Mouse (Mus musculus) heart, embryonic 13.5 days (tissue): ENCODE measurements at regions not wholly inside any gene's neighbourhood (a gene's known extent, or its start where the extent isn't known, plus 50 kb on each side); places are given as distances from the start of the nearest gene placed in this dataset.

Experiments used
- ATAC-seq: fragments of 200-750 bp; cut with Nextera tagmentation; 2 replicates; pipeline ENCODE4 v1.8.0; 2017; ENCODE audit warnings: moderate TSS enrichment; ENCODE audit not compliant: insufficient number of reproducible peaks, low FRiP score, low TSS enrichment; ENCODE audit errors: extremely low read depth
- H3K27ac ChIP-seq: fragments of 300-500 bp; sonication (generic); replicated peaks from 2 replicates; pipeline ENCODE4 v1.5.1; 2015; ENCODE audit warnings: moderate library complexity, mild to moderate bottlenecking, inconsistent platforms
- H3K27me3 ChIP-seq: fragments of 300-500 bp; sonication (generic); replicated peaks from 2 replicates; pipeline ENCODE4 v1.6.1; 2015; ENCODE audit warnings: mild to moderate bottlenecking, inconsistent platforms
- H3K36me3 ChIP-seq: fragments of 300-500 bp; sonication (generic); 2 replicates; pipeline ENCODE4 v1.6.1; 2015; ENCODE audit warnings: mild to moderate bottlenecking, inconsistent platforms
- H3K4me1 ChIP-seq: fragments of 300-500 bp; sonication (generic); 2 replicates; pipeline ENCODE4 v1.6.1; 2015; ENCODE audit warnings: inconsistent platforms
- H3K4me2 ChIP-seq: fragments of 300-500 bp; sonication (generic); 2 replicates; pipeline ENCODE4 v1.6.1; 2015; ENCODE audit warnings: inconsistent platforms, mild to moderate bottlenecking, moderate library complexity
- H3K4me3 ChIP-seq: fragments of 300-500 bp; sonication (generic); 2 replicates; pipeline ENCODE4 v1.5.1; 2015; ENCODE audit warnings: moderate library complexity, mild to moderate bottlenecking, inconsistent platforms
- H3K9ac ChIP-seq: fragments of 300-500 bp; sonication (generic); 2 replicates; pipeline ENCODE4 v1.6.1; 2015; ENCODE audit warnings: inconsistent platforms, mild to moderate bottlenecking, moderate library complexity
- H3K9me3 ChIP-seq: fragments of 300-500 bp; sonication (generic); 2 replicates; pipeline ENCODE4 v1.6.1; 2016; ENCODE audit warnings: inconsistent platforms
- WGBS: fragments of 180-500 bp; shearing (Covaris S2); methylation state at CpG from one replicate; pipeline ENCODE4 v1.1.7; 2015; ENCODE audit warnings: mixed read lengths; 5-methylcytosine and 5-hydroxymethylcytosine counted together

DNA sequence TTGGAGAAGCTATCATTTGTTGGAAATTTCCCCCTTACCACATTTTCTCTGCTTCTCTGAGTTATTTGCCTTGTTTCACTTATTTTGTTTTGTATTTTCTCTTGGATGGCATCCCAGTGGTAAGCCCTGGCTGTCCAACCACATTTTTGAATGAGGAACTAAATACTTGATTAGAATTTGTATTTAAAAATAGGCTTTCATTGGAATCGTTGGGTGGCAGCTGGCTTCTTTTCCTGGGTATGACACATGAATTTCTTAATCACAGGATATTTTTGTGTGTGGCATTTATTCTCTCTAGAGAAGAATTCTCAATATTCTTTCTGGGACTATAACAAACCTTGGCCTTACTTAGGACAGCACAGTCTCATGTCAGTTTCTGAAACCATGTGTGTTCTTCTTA is 286.5 kb downstream of the Gm11146 start:
- Histone ChIP-seq H3K27ac (no peak overlapping the region), H3K27me3 (no peaks in the 10 kb centered on the region), H3K36me3 (no peaks in the 10 kb centered on the region), H3K4me3 (no peak overlapping the region), H3K9ac (no peak overlapping the region), H3K4me1 (no peaks in the 10 kb centered on the region), H3K4me2 (no peak overlapping the region), H3K9me3 (no peaks in the 10 kb centered on the region)
- no peak for ATAC-seq
- 48% methylated on average over 1 of the region's 1 CpGs for WGBS

DNA sequence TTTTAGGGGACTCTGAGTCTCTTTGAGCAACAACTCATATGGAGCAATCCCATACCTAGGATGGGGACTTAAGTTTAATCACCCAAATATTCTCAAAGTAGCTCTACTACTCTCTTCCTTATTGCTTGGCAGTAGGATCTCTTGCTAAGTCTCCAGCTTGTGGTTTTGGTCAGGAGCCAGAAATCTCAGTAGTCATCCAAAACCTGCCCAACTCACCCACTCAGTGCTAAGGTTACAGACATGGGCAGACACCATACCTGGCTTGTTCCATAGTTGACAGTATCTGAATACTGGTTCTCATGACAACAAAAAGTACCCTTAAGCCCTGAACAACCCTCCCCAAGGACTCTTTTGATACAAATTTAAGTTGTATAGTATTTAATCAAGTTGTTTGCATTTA is 288.7 kb downstream of the Gm11146 start:
- no peak for ATAC-seq

DNA sequence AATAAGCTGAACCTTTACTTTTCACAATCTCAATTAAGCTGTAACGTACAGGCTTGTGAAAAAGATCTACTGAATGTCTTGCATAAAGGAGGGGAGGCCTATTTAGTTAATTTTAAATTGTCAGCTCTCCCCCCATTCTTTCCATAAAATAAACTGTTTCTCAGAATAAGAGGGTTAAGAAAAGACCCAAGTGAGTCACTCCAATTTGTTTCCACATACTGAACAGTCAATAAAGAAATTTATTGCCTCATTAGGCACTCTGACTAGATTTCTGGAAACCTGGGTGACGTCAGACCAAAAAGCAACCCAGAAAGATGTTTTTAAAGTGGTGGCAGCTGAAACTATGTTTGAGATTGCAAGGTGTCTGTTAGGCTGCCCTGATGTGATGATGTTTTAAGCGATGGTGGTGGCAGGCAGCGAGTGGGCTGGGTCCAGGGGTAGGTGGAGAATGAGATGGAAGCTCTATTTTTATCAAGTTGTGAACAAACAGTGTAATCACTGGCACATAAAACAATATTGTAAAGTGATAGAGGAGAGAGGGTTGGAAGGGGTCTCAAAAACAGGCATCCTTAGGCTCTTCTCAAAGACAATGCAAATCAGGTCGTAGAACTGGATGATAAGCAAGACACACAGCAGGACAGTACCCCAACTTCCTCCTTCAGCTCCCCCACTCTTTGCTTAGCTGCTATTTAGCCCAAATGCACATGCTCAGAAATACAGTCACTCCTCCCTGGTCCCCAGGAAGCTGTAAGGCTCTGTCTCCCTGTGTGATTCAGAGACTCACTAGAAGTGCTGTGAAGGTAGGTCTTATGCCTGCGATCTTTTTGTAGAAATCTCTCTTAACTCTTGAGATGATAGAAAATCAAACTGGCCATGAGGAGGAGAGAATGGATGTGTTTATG is 288.0 kb downstream of the Usp25 start:
- Histone ChIP-seq H3K4me3 (no peak overlapping the region), H3K27me3 (no peaks in the 10 kb centered on the region), H3K36me3 (no peaks in the 10 kb centered on the region), H3K9me3 (no peaks in the 10 kb centered on the region), H3K9ac (no peak overlapping the region), H3K4me1 (no peaks in the 10 kb centered on the region), H3K4me2 (no peak overlapping the region), H3K27ac (no peak overlapping the region)
- ATAC-seq = no peak
- WGBS = 52% methylated on average over 6 of the region's 6 CpGs

More for the DNA sequence above, 288.7 kb downstream of the Gm11146 start:
- H3K9me3 ChIP-seq = no peaks in the 10 kb centered on the region
- no peak overlapping the region for H3K27ac ChIP-seq
- H3K4me1 ChIP-seq = no peaks in the 10 kb centered on the region
- H3K27me3 ChIP-seq = no peaks in the 10 kb centered on the region
- no peak overlapping the region for H3K4me3 ChIP-seq
- no peak overlapping the region for H3K4me2 ChIP-seq
- H3K36me3 ChIP-seq = no peaks in the 10 kb centered on the region
- no peak overlapping the region for H3K9ac ChIP-seq

DNA sequence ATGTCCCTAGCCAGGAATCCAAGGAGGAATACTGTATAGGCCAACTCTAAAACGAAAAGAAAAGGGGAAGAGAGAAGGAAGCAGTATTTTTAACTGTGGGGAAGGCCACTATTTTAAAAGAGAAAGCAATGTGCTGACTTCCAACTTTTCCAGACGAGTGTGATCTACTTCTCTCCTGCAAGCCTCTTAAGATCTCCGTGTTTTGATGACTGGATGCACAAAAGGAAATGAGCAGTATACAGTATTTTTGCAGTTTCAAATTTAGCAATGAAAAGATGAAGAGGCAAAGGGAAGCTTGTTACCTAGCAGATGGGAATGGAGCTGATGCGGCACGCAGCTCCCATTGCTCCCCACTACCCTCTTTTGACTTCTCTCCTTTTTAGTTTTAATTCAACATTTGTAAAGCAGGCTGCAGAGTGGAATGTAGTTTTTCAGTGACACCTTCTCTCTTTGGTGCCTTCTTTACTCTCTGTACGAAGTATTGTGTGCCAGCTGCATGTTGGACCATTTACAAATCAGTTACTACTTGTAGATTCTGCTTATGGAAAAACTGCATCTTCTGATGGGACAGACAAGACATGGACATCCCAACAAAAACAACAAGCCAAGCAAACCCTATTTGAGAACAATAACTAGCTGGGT is 287.2 kb downstream of the Usp25 start:
- no peaks in the 10 kb centered on the region for H3K36me3 ChIP-seq

DNA sequence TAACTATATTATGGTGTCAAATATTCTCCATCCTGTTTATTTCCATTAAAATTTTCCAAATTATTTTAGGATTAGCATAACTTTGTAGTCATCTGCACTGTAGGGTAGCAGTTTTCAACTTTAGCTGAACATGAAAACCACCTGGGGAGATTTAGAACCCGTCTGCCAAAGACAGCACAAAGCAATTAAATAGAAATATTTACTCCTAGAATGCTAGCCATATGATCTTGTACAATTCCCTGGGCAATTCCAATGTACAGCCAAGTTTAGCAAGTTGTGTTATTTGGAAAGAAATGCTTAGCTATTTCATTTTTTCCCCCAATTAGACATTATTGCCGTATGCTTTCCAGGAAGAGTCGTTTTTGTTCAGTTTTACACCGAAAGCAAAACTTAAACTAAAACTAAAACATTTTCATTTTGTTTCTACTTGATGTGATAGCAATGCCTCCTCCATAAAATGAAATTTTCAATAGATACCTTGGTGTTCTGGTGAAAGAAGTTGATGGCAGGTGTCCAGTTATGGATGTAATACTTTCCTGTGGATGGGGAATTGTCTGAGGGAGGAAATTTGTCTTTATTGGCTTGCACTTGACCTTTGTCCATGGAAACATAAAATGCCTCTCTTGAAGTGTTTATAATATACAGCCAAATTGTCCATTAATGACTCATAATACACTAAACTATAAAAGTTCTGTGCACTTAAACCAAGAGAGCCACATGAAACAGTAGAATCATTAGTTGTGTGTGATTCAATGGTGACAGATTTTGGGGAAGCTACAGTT is 282.3 kb downstream of the Usp25 start:
- H3K27me3 ChIP-seq = no peaks in the 10 kb centered on the region
- H3K9me3 ChIP-seq = no peaks in the 10 kb centered on the region
- no peak overlapping the region for H3K4me2 ChIP-seq
- no peaks in the 10 kb centered on the region for H3K36me3 ChIP-seq
- no peak for ATAC-seq
- H3K4me3 ChIP-seq = no peak overlapping the region
- H3K27ac ChIP-seq = no peak overlapping the region
- H3K9ac ChIP-seq = no peak overlapping the region
- H3K4me1 ChIP-seq = no peaks in the 10 kb centered on the region
- WGBS = 77% methylated on average over 4 of the region's 4 CpGs

More for the DNA sequence above, 287.2 kb downstream of the Usp25 start:
- Histone ChIP-seq H3K27ac (no peak overlapping the region), H3K4me3 (no peak overlapping the region), H3K4me1 (no peaks in the 10 kb centered on the region), H3K4me2 (no peak overlapping the region), H3K9me3 (no peaks in the 10 kb centered on the region), H3K27me3 (no peaks in the 10 kb centered on the region), H3K9ac (no peak overlapping the region)
- WGBS = 66% methylated on average over 6 of the region's 6 CpGs
- no peak for ATAC-seq

DNA sequence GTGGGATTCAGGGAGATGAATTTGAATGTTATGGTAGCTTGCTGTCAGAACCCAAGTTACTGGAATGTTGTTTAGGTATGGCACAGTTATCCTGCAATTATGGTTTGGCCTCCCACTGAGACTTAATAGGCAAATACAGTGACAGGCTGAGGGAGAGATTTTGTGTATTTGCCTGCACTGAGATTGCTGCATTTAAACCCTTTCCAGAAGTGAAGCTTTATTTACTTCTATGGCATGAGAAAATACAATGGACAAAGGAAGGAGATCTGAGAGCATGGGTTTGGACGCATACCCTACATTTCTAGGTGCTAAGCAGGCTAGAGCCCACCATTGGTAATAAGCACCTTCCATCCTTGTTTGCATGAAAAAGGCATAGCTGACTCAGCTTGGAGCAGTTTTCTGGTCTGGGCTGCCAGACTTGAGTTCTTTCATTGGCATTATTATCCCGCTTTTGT is 278.8 kb downstream of the Usp25 start:
- no peak for ATAC-seq
- Histone ChIP-seq H3K9me3 (no peaks in the 10 kb centered on the region), H3K9ac (no peak overlapping the region), H3K27ac (no peak overlapping the region), H3K4me1 (no peaks in the 10 kb centered on the region), H3K4me3 (no peak overlapping the region), H3K27me3 (no peaks in the 10 kb centered on the region), H3K4me2 (no peak overlapping the region), H3K36me3 (no peaks in the 10 kb centered on the region)
- WGBS = 76% methylated on average over 2 of the region's 2 CpGs

DNA sequence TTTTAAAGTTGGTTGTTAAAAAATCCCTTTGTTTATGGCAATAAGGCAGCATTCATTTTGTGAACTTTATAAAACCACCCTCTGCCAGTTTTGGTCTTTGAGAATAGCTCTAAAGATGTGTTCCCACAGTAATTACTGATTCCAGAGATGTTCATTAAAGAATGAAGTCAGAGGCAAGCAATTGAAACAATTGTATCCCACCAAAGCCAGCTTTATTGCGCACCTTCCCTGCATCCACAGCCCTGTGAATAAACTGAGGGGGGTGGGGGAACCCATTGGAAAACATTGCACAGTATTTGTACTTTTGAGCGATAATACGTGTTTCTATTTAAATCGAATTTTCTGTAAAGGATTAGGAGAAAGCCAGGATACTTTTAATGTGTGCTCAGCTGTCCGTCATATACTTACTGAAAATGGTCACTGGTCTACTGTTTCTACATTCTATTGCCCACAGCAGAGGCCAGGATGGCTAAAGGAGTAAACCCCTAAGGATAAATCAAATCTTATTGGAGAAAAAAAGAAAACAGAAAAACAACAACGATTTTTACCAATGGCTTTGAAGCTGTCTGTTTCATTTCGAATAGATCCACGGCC is 278.3 kb downstream of the Usp25 start:
- Histone ChIP-seq H3K27ac (no peak overlapping the region), H3K4me2 (no peak overlapping the region), H3K27me3 (no peaks in the 10 kb centered on the region), H3K4me1 (no peaks in the 10 kb centered on the region), H3K36me3 (no peaks in the 10 kb centered on the region), H3K4me3 (no peak overlapping the region), H3K9me3 (no peaks in the 10 kb centered on the region), H3K9ac (no peak overlapping the region)
- ATAC-seq = no peak
- 80% methylated on average over 8 of the region's 8 CpGs for WGBS

DNA sequence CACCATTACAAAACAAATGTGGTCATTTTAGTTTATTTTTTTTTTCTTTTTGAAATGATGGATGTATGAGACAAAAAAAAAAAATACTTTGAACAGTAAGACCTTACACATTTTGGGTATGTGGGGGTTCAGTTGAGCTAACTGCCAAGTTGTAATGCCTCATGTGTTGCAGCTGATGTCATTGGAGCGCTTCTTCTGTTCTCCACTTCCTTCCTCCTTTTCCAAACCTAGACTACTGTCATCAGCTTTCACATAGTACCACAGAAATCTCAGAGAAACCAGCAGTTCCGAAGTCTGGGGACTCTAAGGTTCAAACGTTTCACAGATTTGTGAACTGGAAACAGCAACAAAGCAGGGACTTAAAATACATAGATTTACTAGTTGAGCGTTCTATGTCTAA is 270.7 kb downstream of the Usp25 start:
- Histone ChIP-seq H3K4me3 (no peak overlapping the region), H3K27me3 (no peaks in the 10 kb centered on the region), H3K27ac (no peak overlapping the region), H3K4me1 (no peaks in the 10 kb centered on the region), H3K4me2 (no peak overlapping the region), H3K9ac (no peak overlapping the region), H3K36me3 (no peaks in the 10 kb centered on the region), H3K9me3 (no peaks in the 10 kb centered on the region)
- ATAC-seq = no peak
- WGBS = 68% methylated on average over 4 of the region's 4 CpGs

DNA sequence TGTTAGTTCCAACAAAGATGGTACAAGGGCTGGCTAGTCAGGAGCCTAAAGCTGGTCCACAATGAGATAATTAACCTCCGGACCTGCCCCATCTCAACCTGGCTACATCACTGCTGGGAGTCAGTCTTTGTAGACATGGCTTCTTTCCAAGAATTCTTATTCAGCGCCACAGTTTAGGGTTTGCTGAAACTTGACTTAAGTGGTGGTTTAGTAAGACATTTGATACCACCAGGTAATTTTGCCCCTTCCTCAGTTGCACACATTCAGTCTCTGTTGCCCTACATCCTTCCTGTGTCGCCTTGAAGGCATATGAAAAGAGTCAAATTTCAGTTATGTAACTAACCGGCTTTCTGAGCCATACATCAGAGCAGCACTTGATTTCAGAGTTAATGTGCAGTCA is 266.4 kb downstream of the Usp25 start:
- Histone ChIP-seq H3K27me3 (no peaks in the 10 kb centered on the region), H3K4me1 (no peaks in the 10 kb centered on the region), H3K9ac (no peak overlapping the region), H3K9me3 (no peaks in the 10 kb centered on the region), H3K36me3 (no peaks in the 10 kb centered on the region), H3K4me2 (no peak overlapping the region), H3K4me3 (no peak overlapping the region), H3K27ac (no peak overlapping the region)
- ATAC-seq = no peak
- 78% methylated on average over 4 of the region's 4 CpGs for WGBS

DNA sequence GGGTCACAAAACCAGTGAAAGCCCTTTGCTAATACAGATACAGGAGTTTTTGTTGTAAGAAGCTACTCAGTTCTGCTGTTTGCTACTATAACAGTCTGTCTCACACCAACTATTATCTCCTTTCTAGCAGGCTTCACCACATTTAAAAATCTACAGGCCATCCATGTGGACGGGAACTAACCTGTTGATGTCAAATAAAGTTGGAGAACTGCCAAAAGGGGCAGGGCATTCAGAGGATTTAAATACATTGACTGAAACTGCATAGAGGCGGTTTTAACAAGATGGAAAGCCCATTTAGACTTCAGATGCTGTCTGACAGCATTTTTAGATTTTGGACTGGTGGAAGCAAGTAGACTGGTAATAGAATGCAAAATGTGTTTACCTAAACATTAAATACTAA is 266.0 kb downstream of the Usp25 start:
- no peak overlapping the region for H3K4me2 ChIP-seq
- WGBS = 66% methylated on average over 2 of the region's 2 CpGs
- no peak overlapping the region for H3K9ac ChIP-seq
- no peaks in the 10 kb centered on the region for H3K36me3 ChIP-seq
- H3K4me3 ChIP-seq = no peak overlapping the region
- H3K4me1 ChIP-seq = no peaks in the 10 kb centered on the region
- no peaks in the 10 kb centered on the region for H3K9me3 ChIP-seq
- no peak overlapping the region for H3K27ac ChIP-seq
- no peak for ATAC-seq
- H3K27me3 ChIP-seq = no peaks in the 10 kb centered on the region

DNA sequence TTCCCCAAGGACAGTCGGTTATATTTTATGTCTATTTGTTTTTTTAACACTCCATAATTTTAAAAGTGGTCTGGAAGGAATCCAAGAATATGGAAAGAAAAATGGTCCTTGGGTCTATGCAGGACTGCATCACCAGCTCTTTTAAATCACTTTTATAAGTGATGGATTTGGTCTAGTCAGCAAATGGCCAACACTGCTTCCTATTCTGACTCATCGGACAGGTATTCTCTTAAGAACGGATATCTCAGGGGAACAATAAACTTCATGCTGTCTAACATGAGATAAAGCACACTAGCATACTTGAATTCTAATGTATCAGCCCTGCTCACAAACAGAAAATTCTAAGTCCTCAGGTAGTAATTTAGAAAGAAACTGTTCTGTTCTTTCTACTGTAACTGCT is 259.8 kb downstream of the Usp25 start:
- H3K27ac ChIP-seq = no peak overlapping the region
- no peak overlapping the region for H3K4me2 ChIP-seq
- no peaks in the 10 kb centered on the region for H3K36me3 ChIP-seq
- no peaks in the 10 kb centered on the region for H3K27me3 ChIP-seq
- H3K9ac ChIP-seq = no peak overlapping the region
- H3K4me1 ChIP-seq = no peaks in the 10 kb centered on the region
- ATAC-seq = no peak
- no peaks in the 10 kb centered on the region for H3K9me3 ChIP-seq
- 57% methylated on average over 3 of the region's 3 CpGs for WGBS
- H3K4me3 ChIP-seq = no peak overlapping the region
